ENCODE assay signal across 20 mouse cellular contexts in genomic region chr3:27197816-27198215, GRCm38 (mm10).
"Had no signal": no experiment of that assay in that cellular context is flagged by ENCODE, and none has a peak within 500 bp of the region (broad histone marks: within the 10 kb centered on the region; RNA-seq: fewer than 3 reads in every experiment).

No protein-coding gene starts in this region.

- H3K36me3 ChIP-seq: lung, embryonic 15.5 days; midbrain, embryonic 10.5 days; midbrain, embryonic 13.5 days; midbrain, embryonic 15.5 days; neural tube, embryonic 13.5 days; neural tube, embryonic 15.5 days had no signal

- DNase-seq: liver, postnatal 0 days; lung, adult 2 months; lung, postnatal 14 days; lung, postnatal 36 days; retina, postnatal 1 day; right cerebral cortex, adult 18-20 months; right cerebral cortex, postnatal 25 days; right cerebral cortex, postnatal 4 days; spleen, adult 18-20 months; thymus, adult 18-20 months; thymus, postnatal 14 days; thymus, postnatal 36 days had no signal

- H3K9me3 ChIP-seq: lung, embryonic 15.5 days; midbrain, embryonic 10.5 days; midbrain, embryonic 13.5 days; midbrain, embryonic 15.5 days; neural tube, embryonic 13.5 days; neural tube, embryonic 15.5 days had no signal

- H3K27ac ChIP-seq: lung, embryonic 15.5 days; midbrain, embryonic 10.5 days; midbrain, embryonic 13.5 days; midbrain, embryonic 15.5 days; neural tube, embryonic 13.5 days; neural tube, embryonic 15.5 days had no signal

- H3K4me2 ChIP-seq: lung, embryonic 15.5 days; midbrain, embryonic 13.5 days; midbrain, embryonic 15.5 days; neural tube, embryonic 13.5 days; neural tube, embryonic 15.5 days had no signal

- H3K9ac ChIP-seq: liver, postnatal 0 days; lung, embryonic 15.5 days; midbrain, embryonic 13.5 days; midbrain, embryonic 15.5 days; neural tube, embryonic 13.5 days; neural tube, embryonic 15.5 days had no signal

- ATAC-seq: liver, postnatal 0 days; lung, postnatal 0 days; midbrain, embryonic 13.5 days; midbrain, embryonic 15.5 days had no signal

- H3K4me3 ChIP-seq: lung, embryonic 15.5 days; midbrain, embryonic 10.5 days; midbrain, embryonic 13.5 days; midbrain, embryonic 15.5 days; myocyte; neural tube, embryonic 13.5 days; neural tube, embryonic 15.5 days had no signal

- H3K4me1 ChIP-seq: midbrain, embryonic 10.5 days; midbrain, embryonic 13.5 days; midbrain, embryonic 15.5 days; neural tube, embryonic 13.5 days had no signal

- H3K27me3 ChIP-seq: lung, embryonic 15.5 days; midbrain, embryonic 13.5 days; midbrain, embryonic 15.5 days; neural tube, embryonic 13.5 days; neural tube, embryonic 15.5 days had no signal
